Mouse (Mus musculus) MEL (cell line): ENCODE data around the gene Acvr1b.

Experiments used
- CHD1 ChIP-seq: IDR thresholded peaks from 2 replicates; pipeline ENCODE4 v1.6.1; 2012; ENCODE audit warnings: low read depth, mild to moderate bottlenecking, inconsistent platforms, low read length, improper control_type of control experiment
- CTCF ChIP-seq, 3 experiments: IDR thresholded peaks in 2 of 3; conservative IDR thresholded peaks in 1 of 3; 2 replicates each; pipeline ENCODE4 v1.5.1; 2011 to 2012; ENCODE audit warnings: low read length in 3 of 3, low read depth in 2 of 3, mild to moderate bottlenecking in 2 of 3, improper control_type of control experiment in 1 of 3, inconsistent platforms in 1 of 3, mixed read lengths in 1 of 3, moderate library complexity in 1 of 3; ENCODE audit not compliant: control insufficient read depth in 1 of 3, insufficient read depth in 1 of 3, poor library complexity in 1 of 3, severe bottlenecking in 1 of 3
- EP300 ChIP-seq, 2 experiments: IDR thresholded peaks; 2 replicates each; pipeline ENCODE4 v1.6.1; 2011; ENCODE audit warnings: improper control_type of control experiment in 2 of 2, low read length in 2 of 2, low read depth in 1 of 2, mild to moderate bottlenecking in 1 of 2
- JUND ChIP-seq: IDR thresholded peaks from 2 replicates; pipeline ENCODE4 v1.6.1; 2011; ENCODE audit warnings: low read depth, mild to moderate bottlenecking, improper control_type of control experiment, low read length
- KAT2A ChIP-seq: conservative IDR thresholded peaks from 2 replicates; pipeline ENCODE4 v1.6.1; 2012; ENCODE audit warnings: low read depth, low read length, improper control_type of control experiment, inconsistent platforms
- MAX ChIP-seq: IDR thresholded peaks from 2 replicates; pipeline ENCODE4 v1.6.1; 2011; ENCODE audit warnings: low read length, improper control_type of control experiment
- MEF2A ChIP-seq: IDR thresholded peaks from 2 replicates; pipeline ENCODE4 v1.6.1; 2014; ENCODE audit warnings: low read depth, mild to moderate bottlenecking, inconsistent platforms, low read length, improper control_type of control experiment; ENCODE audit not compliant: poor library complexity, insufficient replicate concordance, severe bottlenecking; ENCODE audit errors: extremely low read depth
- POLR2A ChIP-seq, 2 experiments: IDR thresholded peaks; 2 replicates each; pipeline ENCODE4 v1.6.1; 2011 to 2012; ENCODE audit warnings: low read length in 2 of 2, mild to moderate bottlenecking in 2 of 2, control low read depth in 1 of 2, improper control_type of control experiment in 1 of 2, low read depth in 1 of 2, moderate library complexity in 1 of 2; ENCODE audit not compliant: control insufficient read depth in 1 of 2, insufficient read depth in 1 of 2, poor library complexity in 1 of 2
- SIN3A ChIP-seq: IDR thresholded peaks from 2 replicates; pipeline ENCODE4 v1.6.1; 2012; ENCODE audit warnings: low read length, improper control_type of control experiment, inconsistent platforms
- SMC3 ChIP-seq: IDR thresholded peaks from 2 replicates; pipeline ENCODE4 v1.6.1; 2011; ENCODE audit warnings: low read depth, low read length, improper control_type of control experiment
- USF1 ChIP-seq: IDR thresholded peaks from 2 replicates; pipeline ENCODE4 v1.6.1; 2014; ENCODE audit warnings: low read depth, mild to moderate bottlenecking, inconsistent platforms, low read length, improper control_type of control experiment, moderate library complexity
- USF2 ChIP-seq, 2 experiments: IDR thresholded peaks; 2 replicates each; pipeline ENCODE4 v1.6.1; 2011 to 2012; ENCODE audit warnings: improper control_type of control experiment in 2 of 2, low read length in 2 of 2, borderline replicate concordance in 1 of 2, inconsistent platforms in 1 of 2, low read depth in 1 of 2, mild to moderate bottlenecking in 1 of 2; ENCODE audit not compliant: insufficient read depth in 1 of 2
- ZC3H11A ChIP-seq: IDR thresholded peaks from 2 replicates; pipeline ENCODE4 v1.6.1; 2012; ENCODE audit warnings: low read depth, mild to moderate bottlenecking, inconsistent platforms, low read length, improper control_type of control experiment
- ZKSCAN1 ChIP-seq: IDR thresholded peaks from 2 replicates; pipeline ENCODE4 v1.6.1; 2012; ENCODE audit warnings: low read depth, mild to moderate bottlenecking, inconsistent platforms, low read length, improper control_type of control experiment, moderate library complexity

DNA sequence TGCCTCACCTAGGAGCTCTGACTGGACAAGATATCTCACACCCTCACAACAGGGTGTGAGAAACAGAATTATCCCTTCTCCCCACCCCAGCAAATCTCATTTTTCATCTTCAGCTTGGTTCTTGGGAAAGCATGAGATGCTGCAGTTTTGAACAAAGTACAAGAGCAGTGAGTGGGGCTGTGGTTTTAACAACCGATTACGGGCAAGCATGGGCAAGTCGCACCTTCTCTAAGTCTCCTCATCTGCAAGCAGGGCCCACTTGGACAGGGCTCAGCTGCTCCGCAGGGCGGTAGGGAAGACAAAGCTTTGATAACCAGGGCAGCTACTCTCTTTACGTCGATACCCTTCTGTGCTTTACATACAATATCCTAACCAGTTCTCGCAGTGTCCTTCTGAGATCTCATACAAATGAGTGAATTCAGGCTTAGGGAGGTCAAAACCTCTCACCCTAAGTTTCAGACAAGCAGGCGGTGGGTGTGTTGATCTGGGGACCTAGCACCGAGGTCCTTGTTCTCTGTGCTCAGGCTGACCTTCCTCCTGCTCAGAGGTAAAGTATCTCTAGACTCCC, 3.4 kb upstream of the Acvr1b start:
- no peak for TF ChIP-seq ZKSCAN1
- TF ChIP-seq JUND, result no peak
- no peak for TF ChIP-seq ZC3H11A
- peak; percentile 48; the same call in 1 of the 2 replicates for TF ChIP-seq SIN3A
- TF ChIP-seq CTCF (IDR thresholded peaks at IDR 0.05 in 2 of 3, conservative IDR thresholded peaks at IDR 0.05 in 1 of 3; ENCODE audit: control insufficient read depth in 1 of 3, insufficient read depth in 1 of 3, low read depth in 2 of 3, low read length in 3 of 3, poor library complexity in 1 of 3, severe bottlenecking in 1 of 3), result no peak
- TF ChIP-seq POLR2A (IDR thresholded peaks at IDR 0.05; ENCODE audit: control insufficient read depth in 1 of 2, insufficient read depth in 1 of 2, low read depth in 1 of 2, low read length in 2 of 2, poor library complexity in 1 of 2), result no peak
- no peak for TF ChIP-seq USF2 (IDR thresholded peaks at IDR 0.05; ENCODE audit: borderline replicate concordance in 1 of 2, insufficient read depth in 1 of 2, low read depth in 1 of 2, low read length in 2 of 2)
- TF ChIP-seq MAX, result peak; percentile 41; the same call in 1 of the 2 replicates
- TF ChIP-seq SMC3, result no peak
- peak; percentile 58; the same call in 1 of the 2 replicates for TF ChIP-seq CHD1
- TF ChIP-seq KAT2A, result no peak
- no peak for TF ChIP-seq USF1
- no peak for TF ChIP-seq MEF2A
- TF ChIP-seq EP300 (IDR thresholded peaks at IDR 0.05; ENCODE audit: low read depth in 1 of 2, low read length in 2 of 2), result peak in 1 of 2 experiments; percentile 17; a peak in 2 of 4 replicates
